Mouse (Mus musculus) liver, embryonic 11.5 days (tissue): ENCODE data around the gene Atad1. TPM values are rescaled to one million over a fixed set of nuclear protein-coding genes. Genes with fewer than 3 reads are reported as not detected.

Experiments used
- ATAC-seq: fragments of 200-750 bp; cut with Nextera tagmentation; replicated peaks from 2 replicates; pipeline ENCODE4 v1.8.0; 2017; ENCODE audit warnings: moderate number of reproducible peaks, mild to moderate bottlenecking, moderate TSS enrichment, moderate library complexity; ENCODE audit not compliant: low FRiP score
- DNase-seq: peaks from one replicate; pipeline ENCODE4 v3.0.0-alpha.2; 2017; ENCODE audit warnings: low spot score
- H3K27ac ChIP-seq: fragments of 300-500 bp; sonication (generic); 2 replicates; pipeline ENCODE4 v1.5.1; 2014; ENCODE audit warnings: mild to moderate bottlenecking, low read depth, low read length, control low read depth
- H3K27me3 ChIP-seq: fragments of 300-500 bp; sonication (generic); replicated peaks from 2 replicates; pipeline ENCODE4 v1.6.1; 2014; ENCODE audit warnings: low read length, mixed read lengths; ENCODE audit not compliant: control insufficient read depth, insufficient read depth
- H3K36me3 ChIP-seq: fragments of 300-500 bp; sonication (generic); 2 replicates; pipeline ENCODE4 v1.6.1; 2014; ENCODE audit warnings: mild to moderate bottlenecking, low read length, moderate library complexity, mixed read lengths; ENCODE audit not compliant: control insufficient read depth, insufficient read depth
- H3K4me1 ChIP-seq: fragments of 300-500 bp; sonication (generic); replicated peaks from 2 replicates; pipeline ENCODE4 v1.6.1; 2014; ENCODE audit warnings: low read length, mixed read lengths; ENCODE audit not compliant: control insufficient read depth, insufficient read depth
- H3K4me2 ChIP-seq: fragments of 300-500 bp; sonication (generic); 2 replicates; pipeline ENCODE4 v1.6.1; 2014; ENCODE audit warnings: mild to moderate bottlenecking, control low read depth, moderate library complexity
- H3K4me3 ChIP-seq: fragments of 300-500 bp; sonication (generic); 2 replicates; pipeline ENCODE4 v1.5.1; 2014; ENCODE audit warnings: low read depth, low read length, control low read depth
- H3K9ac ChIP-seq: fragments of 300-500 bp; sonication (generic); 2 replicates; pipeline ENCODE4 v1.6.1; 2014; ENCODE audit warnings: low read depth, low read length, control low read depth
- H3K9me3 ChIP-seq: fragments of 300-500 bp; sonication (generic); 2 replicates; pipeline ENCODE4 v1.6.1; 2016; ENCODE audit warnings: low read length, inconsistent platforms, mixed read lengths; ENCODE audit not compliant: control insufficient read depth
- WGBS: fragments of 180-500 bp; shearing (Covaris S2); extraction: QIAGEN DNeasy Blood & Tissue Kit; methylation state at CpG from one replicate; pipeline ENCODE4 v1.1.7; 2014; 5-methylcytosine and 5-hydroxymethylcytosine counted together
- polyA plus RNA-seq: library from polyadenylated mRNA; unstranded; fragments of >200 nt; fragmentation: Nextera tagmentation; extraction: Ambion mirVana; gene quantifications from 2 replicates; pipeline ENCODE4 v1.2.1, GENCODE M21; 2014

Gene Atad1
- polyA plus RNA-seq, 1 experiment from 2014 or later, result 58.6 TPM

DNA sequence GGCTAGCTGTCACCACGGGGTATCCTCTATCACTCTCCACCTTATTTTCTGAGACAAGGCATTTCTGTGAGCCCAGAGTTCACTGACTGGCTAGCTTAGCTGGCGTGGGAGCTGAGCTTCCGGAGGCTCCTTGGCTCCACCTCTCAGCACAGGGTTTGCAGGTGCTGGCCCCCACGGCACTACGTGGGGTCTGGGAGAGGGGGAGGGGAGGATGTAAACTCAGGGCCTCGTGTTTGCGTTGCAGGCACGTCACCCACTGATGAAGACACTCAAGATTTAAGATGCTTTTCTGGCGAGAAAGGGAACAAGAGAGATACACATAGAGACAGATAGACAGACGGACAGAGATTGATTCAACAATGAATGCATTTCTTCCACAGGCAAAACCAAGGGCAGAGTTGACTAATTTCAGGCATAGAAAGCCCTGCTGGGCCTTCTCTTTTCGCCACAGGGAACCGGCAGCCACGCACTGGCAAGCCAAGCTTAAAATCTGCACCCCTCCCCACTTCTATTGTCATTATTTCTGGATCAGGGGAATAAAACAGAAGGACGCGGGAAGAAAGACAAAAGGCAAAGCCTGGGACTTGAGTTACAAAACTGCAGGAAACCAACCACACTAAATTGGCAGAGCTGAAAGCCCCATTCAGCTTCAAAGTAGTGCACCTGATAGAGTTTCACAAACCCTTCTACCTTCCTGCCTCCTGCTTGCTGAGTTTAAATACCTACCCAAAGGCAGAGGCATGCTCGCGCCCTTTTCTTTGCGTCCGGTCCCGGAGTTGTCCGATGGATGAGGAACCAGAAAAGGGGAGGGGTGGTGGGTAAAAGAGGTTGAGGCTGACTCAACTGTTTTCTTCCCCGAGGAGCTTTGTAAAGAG is 12.9 kb downstream of the Atad1 start:
- Histone ChIP-seq H3K4me1 (0 out of 2 replicates have a peak, but pooled peaks cover 5% of the 10 kb centered on the region), H3K36me3 (no peaks in the 10 kb centered on the region), H3K27me3 (peaks cover 17% of the 10 kb centered on the region), H3K4me2 (peak overlapping the region; percentile 41), H3K9me3 (no peaks in the 10 kb centered on the region), H3K9ac (no peak overlapping the region), H3K4me3 (no peak overlapping the region), H3K27ac (no peak overlapping the region)
- 9% methylated on average over 22 of the region's 22 CpGs for WGBS
- no peak for ATAC-seq
- DNase-seq, result no peak

DNA sequence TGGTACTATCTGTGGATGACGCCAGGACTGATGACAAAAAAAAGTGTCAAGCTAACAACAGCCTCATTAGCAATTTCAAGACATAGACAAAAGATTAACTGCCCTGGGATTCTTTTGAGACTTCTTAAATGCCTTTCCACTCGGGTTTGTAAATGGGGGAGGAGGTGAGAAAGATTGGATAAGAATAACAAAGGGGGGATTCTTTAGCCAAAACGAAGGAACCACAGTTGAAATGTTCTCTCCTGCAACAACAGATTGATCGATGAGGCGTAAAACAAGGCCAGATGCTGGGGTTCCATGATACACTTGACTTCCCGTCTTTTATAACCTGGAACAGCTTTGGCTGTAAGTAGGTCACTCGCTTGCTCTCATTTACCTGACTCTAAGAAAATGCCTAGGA is 15.8 kb downstream of the Atad1 start:
- H3K4me1 ChIP-seq, result 0 out of 2 replicates have a peak, but pooled peaks cover 5% of the 10 kb centered on the region
- 51% methylated on average over 7 of the region's 7 CpGs for WGBS
- DNase-seq (no peak), ATAC-seq (no peak)
- no peaks in the 10 kb centered on the region for H3K9me3 ChIP-seq
- H3K4me2 ChIP-seq, result no peak overlapping the region
- H3K27me3 ChIP-seq, result peaks cover 17% of the 10 kb centered on the region
- H3K9ac ChIP-seq, result no peak overlapping the region
- H3K36me3 ChIP-seq, result no peaks in the 10 kb centered on the region
- H3K27ac ChIP-seq, result no peak overlapping the region
- no peak overlapping the region for H3K4me3 ChIP-seq

DNA sequence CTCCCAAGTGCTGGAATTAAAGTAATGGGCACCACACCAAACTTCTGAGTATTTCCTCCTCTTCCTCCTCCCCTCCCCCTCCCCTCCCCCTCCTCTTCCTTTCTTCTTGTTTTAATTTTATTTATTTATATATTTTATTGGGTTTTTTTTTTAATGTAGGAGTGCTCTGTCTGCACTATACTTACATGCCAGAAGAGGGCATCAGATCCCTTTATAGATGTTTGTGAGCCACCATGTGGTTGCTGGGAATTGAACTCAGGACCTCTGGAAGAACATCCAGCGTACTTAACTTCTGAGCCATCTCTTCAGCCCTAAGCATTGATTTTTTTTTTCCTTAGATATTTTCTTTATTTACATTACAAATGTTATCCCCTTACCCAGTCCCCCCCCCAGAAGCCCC is 19.3 kb downstream of the Atad1 start:
- no peaks in the 10 kb centered on the region for H3K27me3 ChIP-seq
- no peaks in the 10 kb centered on the region for H3K36me3 ChIP-seq
- DNase-seq, result no peak
- H3K4me1 ChIP-seq, result no peaks in the 10 kb centered on the region
- H3K4me2 ChIP-seq, result no peak overlapping the region
- no peak for ATAC-seq
- no peak overlapping the region for H3K9ac ChIP-seq
- no peaks in the 10 kb centered on the region for H3K9me3 ChIP-seq
- no peak overlapping the region for H3K4me3 ChIP-seq
- 88% methylated on average over 1 of the region's 1 CpGs for WGBS
- H3K27ac ChIP-seq, result no peak overlapping the region

DNA sequence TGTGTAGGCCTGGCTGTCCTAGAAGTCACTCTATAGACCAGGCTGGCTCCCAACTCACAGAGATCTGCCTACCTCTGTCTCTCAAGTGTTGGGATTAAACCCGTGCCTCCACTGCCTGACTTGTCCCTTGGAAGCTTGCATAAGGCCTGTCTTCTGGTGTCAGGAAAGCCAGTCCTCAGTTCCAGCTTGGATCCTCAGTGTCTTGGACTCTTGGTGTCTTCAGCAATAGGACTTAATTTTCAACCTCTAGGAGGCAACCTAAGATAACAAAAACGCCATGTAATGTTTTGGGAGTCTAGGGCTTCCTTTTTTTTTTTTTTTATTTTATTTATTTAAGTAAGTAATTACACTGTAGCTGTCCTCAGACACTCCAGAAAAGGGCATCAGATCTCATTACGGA is 22.0 kb downstream of the Atad1 start:
- H3K4me3 ChIP-seq, result no peak overlapping the region
- ATAC-seq (no peak), DNase-seq (no peak)
- no peak overlapping the region for H3K27ac ChIP-seq
- H3K27me3 ChIP-seq, result no peaks in the 10 kb centered on the region
- H3K4me1 ChIP-seq, result 0 out of 2 replicates have a peak, but pooled peaks cover 5% of the 10 kb centered on the region
- no peaks in the 10 kb centered on the region for H3K9me3 ChIP-seq
- H3K4me2 ChIP-seq, result no peak overlapping the region
- no peak overlapping the region for H3K9ac ChIP-seq
- 57% methylated on average over 3 of the region's 3 CpGs for WGBS
- no peaks in the 10 kb centered on the region for H3K36me3 ChIP-seq

- Histone ChIP-seq H3K4me1 (peaks cover 12% of the 10 kb centered on the region), H3K9ac (no peak overlapping the region), H3K27ac (no peak overlapping the region), H3K4me3 (no peak overlapping the region), H3K9me3 (no peaks in the 10 kb centered on the region), H3K4me2 (no peak overlapping the region), H3K36me3 (no peaks in the 10 kb centered on the region), H3K27me3 (no peaks in the 10 kb centered on the region)
- ATAC-seq (no peak), DNase-seq (no peak)
Measured at GRCm38 (mm10) chr19:32715681-32716080, 23.9 kb downstream of the Atad1 start.

- H3K4me1 ChIP-seq, result peaks cover 14% of the 10 kb centered on the region
- H3K4me2 ChIP-seq, result no peak overlapping the region
- no peaks in the 10 kb centered on the region for H3K27me3 ChIP-seq
- H3K36me3 ChIP-seq, result no peaks in the 10 kb centered on the region
- no peak for DNase-seq
- 4% methylated on average over 3 of the region's 3 CpGs for WGBS
- no peaks in the 10 kb centered on the region for H3K9me3 ChIP-seq
- H3K9ac ChIP-seq, result no peak overlapping the region
- H3K27ac ChIP-seq, result no peak overlapping the region
- ATAC-seq, result no peak
- H3K4me3 ChIP-seq, result no peak overlapping the region
Measured at GRCm38 (mm10) chr19:32715201-32715600, 24.4 kb downstream of the Atad1 start.

DNA sequence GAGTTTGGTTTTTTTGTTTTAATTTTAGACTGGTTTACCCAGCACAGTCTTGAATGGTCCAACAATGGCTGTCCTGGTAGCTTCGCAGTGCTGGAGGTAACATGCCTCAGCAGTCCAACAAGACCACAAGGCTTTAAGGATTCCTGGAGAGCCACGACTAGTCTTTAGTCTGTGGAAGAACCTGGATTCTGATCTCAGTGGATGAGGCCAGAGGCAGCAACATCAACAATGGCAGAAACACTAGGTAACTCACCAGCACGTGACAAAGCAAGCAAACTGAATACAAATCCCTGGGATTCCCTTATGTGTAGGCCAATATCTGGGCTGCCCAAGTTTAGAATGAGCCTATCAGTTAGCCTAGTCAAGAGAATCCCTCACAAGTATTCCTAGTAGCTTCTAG is 26.1 kb downstream of the Atad1 start:
- WGBS, result 82% methylated on average over 3 of the region's 3 CpGs
- Histone ChIP-seq H3K4me2 (no peak overlapping the region), H3K27ac (no peak overlapping the region), H3K9me3 (no peaks in the 10 kb centered on the region), H3K4me3 (no peak overlapping the region), H3K9ac (no peak overlapping the region), H3K4me1 (peaks cover 14% of the 10 kb centered on the region), H3K36me3 (no peaks in the 10 kb centered on the region), H3K27me3 (no peaks in the 10 kb centered on the region)
- ATAC-seq (no peak), DNase-seq (no peak)

GRCm38 (mm10) chr19:32712588-32713042 is 27.0 kb downstream of the Atad1 start:
- peak; percentile 83 for ATAC-seq
- Histone ChIP-seq H3K27me3 (no peaks in the 10 kb centered on the region), H3K9ac (peak overlapping the region; percentile 86), H3K4me3 (peak overlapping the region; percentile 93), H3K4me1 (peaks cover 14% of the 10 kb centered on the region), H3K27ac (peak overlapping the region; percentile 86), H3K36me3 (no peaks in the 10 kb centered on the region), H3K9me3 (no peaks in the 10 kb centered on the region), H3K4me2 (peak overlapping the region; percentile 91)
- WGBS, result 2% methylated on average over 11 of the region's 11 CpGs
- no peak for DNase-seq
